Mouse (Mus musculus): ENCODE data around the gene Stx3.

Gene Stx3

DNA sequence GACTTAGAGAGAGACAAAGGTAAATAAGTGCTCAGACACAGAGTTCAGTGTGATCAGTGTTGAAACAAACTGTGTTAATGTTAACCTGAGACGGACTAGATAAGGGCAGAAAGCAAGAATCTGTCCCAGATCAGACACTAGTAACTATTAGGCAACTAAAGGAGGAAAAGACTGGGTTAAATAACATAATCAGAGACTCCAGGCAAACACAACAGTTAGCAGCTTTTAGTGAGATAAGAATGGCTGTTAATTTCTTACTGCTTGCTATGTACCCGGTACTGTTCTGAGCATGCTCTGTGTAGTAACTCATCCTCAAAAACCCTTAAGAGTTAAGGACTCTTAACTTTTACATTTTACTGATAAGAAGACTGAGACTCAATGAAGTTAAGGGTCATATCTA, 93.3 kb downstream of the Stx3 start:
- no peak for DNase-seq (ENCODE audit: low read depth, low spot score)

Measured in forelimb bud, embryonic 11.5 days (tissue).